Mouse (Mus musculus): ENCODE data around the gene Hvcn1.

Hvcn1 gene

GRCm38 (mm10) chr5:122268858-122269604, 62.4 kb downstream of the Hvcn1 start:
- DNase-seq (ENCODE audit: low spot score), result no peak

GRCm38 (mm10) chr5:122272821-122273220, 66.2 kb downstream of the Hvcn1 start:
- no peak for DNase-seq (ENCODE audit: low spot score)

- DNase-seq (ENCODE audit: low spot score), result peak; percentile 42
Observed at GRCm38 (mm10) chr5:122274785-122275184, 68.2 kb downstream of the Hvcn1 start.

GRCm38 (mm10) chr5:122278946-122279345, 72.3 kb downstream of the Hvcn1 start:
- no peak for DNase-seq (ENCODE audit: low spot score)

GRCm38 (mm10) chr5:122279799-122280421, 73.3 kb downstream of the Hvcn1 start:
- no peak for DNase-seq (ENCODE audit: low spot score)

- DNase-seq (ENCODE audit: low spot score), result no peak
Observed at GRCm38 (mm10) chr5:122280422-122280826, 73.8 kb downstream of the Hvcn1 start.

GRCm38 (mm10) chr5:122280827-122281462, 74.3 kb downstream of the Hvcn1 start:
- DNase-seq (ENCODE audit: low spot score), result no peak

GRCm38 (mm10) chr5:122283828-122284182, 77.2 kb downstream of the Hvcn1 start:
- no peak for DNase-seq (ENCODE audit: low spot score)

- peak; percentile 79 for DNase-seq (ENCODE audit: low spot score)
Observed at GRCm38 (mm10) chr5:122284183-122285028, 77.8 kb downstream of the Hvcn1 start, which contains the start of gene Pptc7. TSS of gene Pptc7 (plus strand) at chr5:122284365.

- DNase-seq (ENCODE audit: low spot score), result peak; percentile 34
Observed at GRCm38 (mm10) chr5:122285029-122285766, 78.6 kb downstream of the Hvcn1 start.

GRCm38 (mm10) chr5:122285767-122286150, 79.2 kb downstream of the Hvcn1 start:
- no peak for DNase-seq (ENCODE audit: low spot score)

- no peak for DNase-seq (ENCODE audit: low spot score)
Observed at GRCm38 (mm10) chr5:122286191-122286590, 79.6 kb downstream of the Hvcn1 start.

- DNase-seq (ENCODE audit: low spot score), result no peak
Observed at GRCm38 (mm10) chr5:122287026-122287425, 80.4 kb downstream of the Hvcn1 start.

- DNase-seq (ENCODE audit: low spot score), result no peak
Observed at GRCm38 (mm10) chr5:122288147-122288811, 81.7 kb downstream of the Hvcn1 start.

GRCm38 (mm10) chr5:122291149-122291548, 84.5 kb downstream of the Hvcn1 start:
- DNase-seq (ENCODE audit: low spot score), result no peak

Measured in spleen, adult 12 weeks (tissue).